Mouse (Mus musculus): ENCODE results near the gene Zfp771.

Zfp771 gene

DNA sequence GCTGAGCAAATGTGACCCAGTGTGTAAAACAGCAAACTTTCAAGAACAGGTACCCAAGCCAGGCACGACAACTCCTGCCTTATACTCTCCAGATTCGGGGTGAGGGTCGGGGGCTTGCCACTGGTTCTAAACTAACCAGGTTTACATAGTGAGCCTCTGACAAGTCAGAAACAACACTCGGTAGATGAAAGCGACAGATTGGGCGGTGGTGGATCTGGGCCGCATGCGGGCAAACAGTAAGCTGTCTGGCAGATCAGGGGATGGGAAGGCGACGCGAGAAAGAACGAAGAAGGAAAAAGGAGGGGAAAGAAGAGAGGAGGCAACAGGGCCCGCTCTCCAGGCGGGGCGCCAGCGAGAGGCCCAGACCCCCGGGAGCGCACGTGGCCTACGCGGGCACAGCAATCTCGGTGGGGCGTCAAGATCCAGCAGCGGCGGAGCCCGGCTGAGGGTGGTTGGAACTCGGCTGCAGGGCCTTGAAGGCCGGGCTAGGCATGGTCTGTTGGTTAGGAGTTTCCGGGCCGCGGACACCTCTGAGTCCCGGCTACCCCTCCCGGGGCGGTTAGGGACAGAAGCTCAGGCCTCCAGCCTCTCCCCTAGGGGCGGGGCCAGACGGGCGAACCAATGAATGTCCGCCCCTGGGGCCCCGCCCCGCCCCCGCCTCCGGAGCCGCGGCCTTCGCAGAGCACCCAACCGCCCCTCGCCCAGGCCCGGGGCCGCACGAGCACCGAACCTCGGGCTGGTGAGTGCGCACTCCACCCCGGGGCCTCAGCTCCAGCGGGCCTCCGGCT, at the start of gene Zfp771:
Gene Zfp771, plus strand, starts transcription at position 405 of the 788 bp plus-strand sequence.
- in situ Hi-C loops (cut with MboI, MseI): no loop called here

DNA sequence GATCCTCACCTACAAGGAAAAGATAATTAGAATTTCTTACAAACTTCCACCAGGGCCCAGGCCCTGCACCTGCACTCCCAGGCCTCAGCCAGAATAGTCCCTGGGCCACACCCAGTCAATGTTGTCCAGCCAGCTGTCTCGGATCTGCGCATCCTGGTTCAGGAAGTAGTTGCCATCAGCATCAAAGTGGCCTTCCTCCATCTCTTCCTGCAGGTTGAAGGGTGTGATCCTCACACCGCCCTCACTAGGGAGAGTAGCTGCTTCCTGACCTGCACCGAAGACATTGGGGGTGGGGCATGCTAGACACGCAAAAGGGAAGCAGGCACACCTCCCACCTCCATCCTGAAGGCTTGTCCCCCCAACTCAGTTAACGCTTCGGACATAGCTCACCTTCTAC, 49.4 kb upstream of the Zfp771 start:
- in situ Hi-C loops (cut with MboI, MseI): no loop called here

DNA sequence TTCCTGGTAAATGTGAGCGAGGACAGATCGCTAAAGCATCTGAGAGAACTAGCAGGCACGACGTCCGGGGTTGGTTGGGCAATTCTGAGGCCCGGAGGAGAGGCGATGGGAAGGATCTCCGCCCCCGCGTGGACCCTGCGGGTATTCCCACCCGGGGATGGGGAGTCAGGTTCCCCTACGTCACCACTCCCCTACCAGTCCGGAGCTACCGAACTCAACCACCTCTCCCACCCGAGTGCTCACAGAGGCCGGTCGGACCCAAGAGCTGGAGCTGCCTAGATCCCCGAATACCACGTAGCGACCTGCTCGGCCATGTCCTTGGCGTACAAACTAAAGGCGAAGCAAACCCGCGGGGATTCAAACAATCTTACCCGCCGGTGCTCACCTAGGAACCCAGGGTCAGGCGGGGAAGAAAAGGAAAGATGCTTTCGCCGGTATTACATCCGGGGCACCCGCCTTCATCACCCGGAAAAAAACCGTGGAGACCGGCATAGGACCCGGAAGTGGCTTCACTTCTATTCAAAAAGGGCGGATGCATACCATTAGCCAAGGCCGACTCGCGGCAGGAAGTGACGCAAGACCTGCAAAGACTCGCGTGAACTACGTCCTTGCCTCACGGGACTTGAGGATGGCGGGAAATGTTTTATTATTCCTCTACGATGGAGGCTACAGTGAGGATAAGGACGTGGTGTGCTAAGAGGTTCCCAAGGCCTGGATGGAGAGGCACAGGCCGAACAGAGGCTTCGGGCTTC, 48.4 kb upstream of the Zfp771 start, which contains the start of gene Cd2bp2:
Gene Cd2bp2, minus strand, starts transcription at position 507 of the 752 bp plus-strand sequence.
- in situ Hi-C loops (cut with MboI, MseI): no loop called here

DNA sequence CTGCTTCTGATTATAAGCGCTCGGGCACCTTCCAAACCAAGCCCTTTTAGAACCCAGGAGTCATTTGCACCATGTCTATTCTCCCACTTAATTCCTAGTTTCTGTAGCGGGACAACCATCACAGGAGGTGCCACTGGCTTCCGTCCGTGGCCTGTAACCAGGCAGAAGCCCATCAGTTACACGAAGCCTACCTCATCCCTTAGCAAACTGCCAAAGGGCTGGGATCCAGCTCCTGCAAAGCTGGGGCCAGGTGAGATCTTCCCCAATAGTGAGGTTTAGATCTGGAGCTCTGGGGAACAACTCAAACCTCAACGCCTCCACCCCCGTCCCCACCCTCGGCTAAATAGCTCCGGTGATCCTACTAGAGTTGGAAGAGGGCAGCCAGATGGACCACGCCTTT, 47.6 kb upstream of the Zfp771 start:
- in situ Hi-C loops (cut with MboI, MseI): no loop called here

DNA sequence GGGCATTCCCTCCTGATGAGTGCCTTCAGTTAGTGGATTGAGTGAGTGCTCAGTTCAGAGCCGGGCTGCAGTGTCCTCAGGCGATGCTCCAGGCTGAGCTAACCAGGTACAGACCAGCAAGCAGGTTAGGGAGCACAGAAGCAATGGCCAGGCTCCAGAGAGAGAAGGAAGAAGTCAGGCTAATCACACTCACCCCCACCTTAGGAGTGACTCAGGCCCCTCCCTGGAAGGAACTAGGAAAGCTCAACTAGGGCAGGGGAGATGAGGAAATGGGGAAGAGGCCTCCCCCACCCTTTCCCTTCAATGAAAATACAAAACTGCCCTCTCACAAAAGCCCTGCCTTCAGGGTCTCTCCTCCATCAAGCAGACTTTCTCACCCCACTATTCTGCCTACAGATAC, 37.5 kb upstream of the Zfp771 start:
- in situ Hi-C loops (cut with MboI, MseI): no loop called here

DNA sequence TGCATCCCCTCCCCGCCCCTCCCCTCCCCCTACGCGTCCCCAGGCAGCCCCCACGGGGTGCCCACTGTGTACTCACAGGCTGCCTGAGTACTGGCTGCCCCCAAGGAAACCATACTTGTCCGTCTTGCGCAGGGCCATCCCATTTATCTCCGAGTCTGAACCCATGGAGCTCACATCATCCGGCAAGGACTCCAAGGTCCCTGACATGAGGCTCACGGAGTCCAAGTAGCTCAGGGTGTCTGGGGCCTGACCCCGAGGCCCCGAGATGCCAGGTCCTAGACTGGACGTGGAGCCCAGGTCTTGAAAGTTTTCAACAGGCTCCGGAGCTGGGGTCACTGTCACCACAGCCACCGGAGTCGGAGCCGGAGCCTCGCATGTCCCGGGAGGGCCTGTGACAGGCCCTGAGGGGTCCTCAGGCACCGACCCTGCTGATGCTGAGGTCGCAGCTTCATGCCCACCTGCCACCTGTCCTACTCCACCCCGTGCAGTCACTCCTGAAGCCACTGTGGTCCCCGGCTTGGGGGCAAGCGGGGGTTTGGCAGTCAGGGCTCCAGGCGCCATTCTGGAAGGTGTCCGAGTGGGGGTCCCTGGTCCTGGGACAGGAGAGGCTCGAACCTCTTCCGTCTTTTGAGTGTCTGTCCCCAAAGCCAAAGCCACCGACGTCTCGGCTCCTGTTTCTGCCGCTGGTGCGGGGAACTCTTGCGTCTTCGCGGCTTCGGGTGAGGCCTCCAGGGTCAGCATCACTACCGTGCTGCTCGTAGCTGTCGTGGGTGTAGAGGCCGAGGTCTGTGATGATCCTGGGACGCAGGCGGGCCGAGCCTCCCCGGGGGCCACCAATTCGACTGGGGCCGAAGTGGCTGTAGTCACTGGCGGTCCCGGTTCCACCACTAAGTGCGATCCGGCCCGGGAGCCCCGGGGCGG, 36.4 kb upstream of the Zfp771 start:
- in situ Hi-C loops (cut with MboI, MseI): no loop called here

DNA sequence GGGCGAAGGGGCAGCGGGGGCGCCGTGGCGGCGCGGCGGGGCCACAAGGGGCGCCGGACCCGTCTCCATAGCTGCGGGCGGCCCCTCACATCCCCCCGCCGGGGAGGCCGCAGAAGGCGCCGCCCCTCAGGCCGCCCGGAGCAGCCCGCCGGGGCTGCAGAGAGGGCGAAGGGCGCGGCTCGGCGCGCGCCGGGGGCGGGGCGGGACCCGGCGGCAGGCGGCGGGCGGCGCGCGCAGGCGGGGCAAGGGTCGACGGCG, 35.9 kb upstream of the Zfp771 start, which contains the start of gene Tbc1d10b:
Gene Tbc1d10b, minus strand, starts transcription at position 174 of the 258 bp plus-strand sequence.
- in situ Hi-C loops (cut with MboI, MseI): no loop called here

DNA sequence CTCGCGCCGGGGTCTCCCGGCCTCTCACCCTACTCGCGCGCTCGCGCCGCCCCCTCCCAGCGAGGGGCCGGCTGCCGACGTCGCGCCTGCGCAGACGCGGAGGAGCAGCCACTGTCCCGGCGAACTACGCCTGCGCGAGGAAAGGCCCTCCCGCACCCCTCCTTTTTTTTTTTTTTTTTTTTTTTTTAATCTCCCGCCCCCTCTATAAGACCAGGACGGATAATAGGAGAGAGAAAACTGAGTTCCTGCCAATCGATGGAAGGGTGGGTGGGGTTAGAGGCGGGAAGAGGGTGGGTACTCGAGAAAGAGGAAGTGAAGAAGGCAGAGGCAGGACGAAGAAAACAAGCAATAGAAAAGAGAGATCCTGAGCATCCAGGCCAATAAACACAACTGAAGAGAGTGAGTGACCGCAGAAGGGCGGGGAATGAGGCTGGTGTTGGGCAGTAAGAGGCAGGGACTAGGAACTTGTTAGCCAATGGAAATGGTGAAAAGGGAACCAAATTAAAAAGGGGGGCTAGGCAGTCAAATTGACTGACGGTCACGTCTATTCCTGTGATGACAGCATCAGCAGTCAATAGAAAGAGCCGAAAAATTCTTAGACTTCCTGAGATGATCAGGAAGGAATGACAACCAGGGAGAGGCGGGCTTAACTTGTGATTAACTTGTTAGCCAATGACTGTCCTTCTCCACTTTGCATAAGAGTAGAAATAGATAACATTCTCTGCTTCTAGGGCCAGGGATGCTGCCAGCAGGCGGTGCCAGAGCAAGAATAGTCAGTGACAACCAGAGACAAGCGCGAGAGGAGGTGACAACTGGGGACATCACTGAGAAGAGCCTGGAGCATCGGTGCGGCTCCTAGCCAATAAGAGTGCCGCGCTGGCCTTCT, 35.3 kb upstream of the Zfp771 start, which contains the start of gene Mylpf:
Gene Mylpf, plus strand, starts transcription at position 338 of the 886 bp plus-strand sequence.
- in situ Hi-C loops (cut with MboI, MseI): no loop called here

DNA sequence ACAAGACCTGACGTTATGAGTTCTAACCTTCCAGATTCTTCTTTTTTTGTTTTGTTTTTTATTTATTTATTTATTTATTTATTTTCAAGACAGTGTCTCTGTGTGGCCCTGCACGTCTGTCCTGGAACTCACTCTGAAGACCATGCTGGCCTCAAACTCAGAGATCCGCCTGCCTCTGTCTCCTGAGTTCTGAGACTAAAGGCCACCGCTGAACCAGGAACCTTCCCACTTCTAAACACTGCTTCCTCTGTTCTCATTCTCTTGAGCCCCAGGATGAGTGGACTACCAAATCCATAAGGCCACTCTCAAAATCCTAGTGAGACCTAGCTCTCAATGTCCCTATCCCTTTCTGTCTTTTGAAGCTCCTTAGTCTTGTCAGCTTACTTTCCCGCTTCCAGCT, 34.2 kb upstream of the Zfp771 start:
- in situ Hi-C loops (cut with MboI, MseI): no loop called here

DNA sequence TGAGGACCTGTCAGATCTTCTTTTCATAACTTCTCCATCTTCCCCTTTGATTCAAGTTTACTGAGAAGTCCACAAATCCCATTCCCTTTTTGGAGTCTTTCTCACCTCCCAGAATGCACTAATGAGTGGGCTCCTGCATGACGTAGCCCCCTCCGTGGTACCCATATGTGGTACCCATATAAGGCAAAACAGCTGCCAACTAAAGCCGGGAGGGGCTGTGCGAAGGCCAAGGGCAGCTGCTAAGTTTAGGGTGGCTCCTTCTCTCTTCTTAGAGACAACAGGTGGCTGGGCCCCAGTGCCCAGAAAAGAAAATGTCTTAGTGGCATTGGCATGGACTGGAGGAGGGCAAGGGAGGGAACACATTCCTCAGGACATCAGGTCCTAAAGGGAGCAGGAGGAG, 33.8 kb upstream of the Zfp771 start:
- in situ Hi-C loops (cut with MboI, MseI): no loop called here

DNA sequence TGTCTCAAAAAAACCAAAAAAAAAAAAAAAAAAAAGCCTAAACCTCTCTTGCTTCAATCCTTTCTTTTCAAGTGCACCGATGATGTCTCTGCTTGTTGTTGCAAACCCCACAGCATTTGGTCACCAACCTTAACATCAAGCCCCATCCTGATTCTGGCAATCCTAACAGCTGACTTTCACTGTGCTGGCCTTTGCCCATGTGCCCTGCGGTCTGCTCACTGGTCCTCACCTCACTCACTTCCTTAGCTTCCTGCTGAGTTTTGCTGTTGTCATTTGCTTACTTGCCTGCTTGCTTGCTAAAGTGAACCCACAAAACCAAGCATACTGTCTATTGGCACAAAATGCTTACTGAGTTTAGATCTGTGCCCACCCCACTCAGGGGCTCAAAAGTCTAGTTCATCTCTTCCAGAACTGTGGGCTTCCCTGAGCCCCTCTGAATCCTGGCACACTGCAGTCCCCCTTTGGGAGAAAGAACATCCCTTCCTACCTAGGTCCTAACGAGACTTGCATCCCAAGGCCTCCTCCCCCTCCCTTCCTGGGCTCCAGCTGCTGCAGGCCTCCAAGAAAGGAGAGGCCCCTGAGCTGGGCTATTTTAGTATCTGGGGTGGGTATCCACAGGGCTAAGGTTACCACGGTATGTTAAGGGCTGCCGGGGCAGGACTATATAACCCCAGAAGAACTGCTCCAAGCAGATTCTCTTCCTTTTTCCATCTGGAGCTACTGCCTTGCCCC, 32.9 kb upstream of the Zfp771 start:
- in situ Hi-C loops (cut with MboI, MseI): no loop called here

DNA sequence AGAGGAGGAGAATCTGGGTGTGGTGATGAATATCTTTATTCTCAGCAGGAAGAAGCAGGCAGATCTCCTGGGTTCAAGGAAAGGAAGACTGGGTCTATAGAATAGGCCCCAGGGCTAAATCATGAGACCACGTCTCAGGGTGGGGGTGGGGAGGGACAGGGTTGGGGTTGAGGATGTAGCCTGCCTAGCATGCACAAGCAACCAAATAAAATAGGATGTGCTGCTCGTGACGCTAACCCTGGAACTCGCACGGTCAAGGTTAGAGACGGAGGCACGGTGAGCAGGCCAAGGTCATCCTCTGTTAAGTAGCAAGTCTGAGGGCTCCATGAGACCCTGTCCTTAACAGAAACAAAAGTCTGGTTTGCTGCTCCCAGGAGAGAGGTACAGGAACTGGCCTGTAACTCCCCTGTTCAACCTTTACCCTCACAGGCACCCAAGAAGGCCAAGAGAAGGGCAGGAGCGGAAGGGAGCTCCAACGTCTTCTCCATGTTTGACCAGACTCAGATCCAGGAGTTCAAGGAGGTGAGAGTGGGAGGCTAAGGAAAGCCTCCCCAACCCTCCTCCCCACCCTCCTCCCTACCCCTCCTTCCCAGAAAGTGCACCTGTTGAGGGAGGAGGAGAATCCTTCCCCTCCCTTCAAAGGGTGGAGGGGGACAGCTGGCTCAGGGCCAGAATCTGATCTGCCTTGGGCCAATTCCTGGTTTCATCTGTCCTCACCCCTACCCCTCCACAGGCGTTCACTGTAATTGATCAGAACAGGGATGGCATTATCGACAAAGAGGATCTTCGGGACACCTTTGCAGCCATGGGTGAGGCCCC, 31.4 kb upstream of the Zfp771 start:
- in situ Hi-C loops (cut with MboI, MseI): no loop called here

DNA sequence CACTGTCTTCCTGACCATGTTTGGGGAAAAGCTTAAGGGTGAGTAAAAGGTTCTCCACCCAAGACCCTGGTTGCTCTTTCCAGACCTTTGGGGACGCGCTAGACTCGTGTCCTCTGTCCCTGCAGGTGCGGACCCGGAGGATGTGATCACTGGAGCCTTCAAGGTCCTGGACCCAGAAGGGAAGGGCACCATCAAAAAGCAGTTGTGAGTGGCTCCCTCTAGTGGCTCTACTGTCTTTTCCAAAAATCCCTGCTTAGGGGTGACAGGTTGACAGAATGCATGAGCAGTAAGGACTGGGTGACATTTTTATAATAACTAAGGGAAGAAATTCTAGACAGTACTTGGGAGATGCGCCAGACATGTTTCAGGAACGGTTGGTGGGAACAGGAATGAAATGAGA, 30.6 kb upstream of the Zfp771 start:
- in situ Hi-C loops (cut with MboI, MseI): no loop called here

DNA sequence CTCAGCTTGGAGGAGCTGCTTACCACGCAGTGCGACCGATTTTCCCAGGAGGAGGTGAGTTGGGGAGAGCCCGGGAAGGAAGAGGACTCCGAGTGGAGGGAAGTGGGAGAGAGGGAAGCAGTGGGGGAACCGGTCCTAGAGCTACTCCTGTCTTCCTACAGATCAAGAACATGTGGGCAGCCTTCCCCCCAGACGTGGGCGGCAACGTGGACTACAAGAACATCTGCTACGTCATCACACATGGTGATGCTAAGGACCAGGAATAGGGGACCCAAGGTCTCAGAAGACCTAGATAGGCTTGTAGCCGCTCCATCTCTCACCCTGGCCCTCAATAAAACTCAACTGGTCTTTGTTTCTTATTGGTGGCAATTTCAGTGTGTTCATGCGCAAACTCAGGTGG, 30.1 kb upstream of the Zfp771 start:
- in situ Hi-C loops (cut with MboI, MseI): no loop called here

DNA sequence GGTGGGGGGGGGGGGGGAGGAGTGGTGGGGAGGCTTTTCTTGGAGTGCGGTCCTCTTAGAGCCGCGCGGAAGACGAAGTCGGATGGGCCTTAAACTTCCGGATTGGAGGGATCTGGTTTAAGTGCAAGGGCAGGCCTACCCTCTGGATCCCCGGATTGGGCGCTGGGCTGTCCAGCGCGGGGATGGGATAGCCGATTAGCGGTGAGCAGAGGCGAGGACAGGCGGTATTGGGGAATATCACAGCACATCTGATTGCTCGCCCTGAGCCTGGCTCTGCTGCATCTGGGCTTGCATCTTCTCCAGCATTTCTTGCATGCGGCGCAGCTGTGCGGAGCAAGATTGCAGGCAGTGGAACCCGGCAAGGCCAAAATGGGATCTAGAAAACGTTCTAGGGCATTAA, 29.6 kb upstream of the Zfp771 start:
- in situ Hi-C loops (cut with MboI, MseI): no loop called here

DNA sequence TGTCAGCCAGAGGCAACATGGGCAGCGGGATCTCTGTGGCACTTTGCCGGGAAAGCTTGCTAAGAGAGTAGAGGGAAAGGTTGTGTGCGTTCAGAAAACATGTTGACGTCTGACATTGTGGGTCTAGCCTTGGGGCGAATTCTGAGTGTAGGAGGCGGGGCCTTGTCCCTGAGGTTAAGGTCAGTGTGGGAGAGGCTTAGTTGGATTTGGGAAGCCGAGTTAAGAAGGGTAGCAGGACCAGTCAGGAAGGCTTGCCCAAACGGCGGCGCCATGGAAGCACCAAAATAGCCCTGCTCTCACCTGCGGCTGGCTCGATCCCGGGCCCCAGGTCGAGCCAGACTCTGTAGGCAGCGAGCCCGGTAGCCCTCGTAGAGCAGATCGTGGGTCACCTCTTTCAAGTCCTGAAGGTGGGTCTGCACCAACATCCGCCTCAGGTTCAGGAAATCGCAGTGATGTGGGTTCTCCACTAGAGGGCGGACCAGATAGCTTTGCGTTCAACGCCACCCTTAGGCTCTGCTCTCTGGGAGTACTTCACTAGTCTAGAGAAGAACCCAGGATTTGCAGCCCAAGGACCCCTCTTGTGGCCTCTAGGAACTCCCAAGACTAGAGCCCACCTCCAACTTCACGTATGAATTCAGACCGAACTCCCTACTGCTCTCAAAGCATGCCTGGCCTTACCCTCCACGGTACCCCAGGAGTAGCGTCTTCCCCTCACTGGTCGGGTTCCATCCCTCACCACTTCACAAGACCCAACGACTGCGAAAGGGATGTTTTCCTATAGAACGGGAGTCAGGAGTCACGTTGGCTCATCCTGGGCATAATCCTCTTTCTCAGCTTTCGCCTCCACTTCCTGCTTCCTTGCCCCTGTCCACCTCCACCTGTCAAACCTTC, 28.8 kb upstream of the Zfp771 start:
- in situ Hi-C loops (cut with MboI, MseI): no loop called here

DNA sequence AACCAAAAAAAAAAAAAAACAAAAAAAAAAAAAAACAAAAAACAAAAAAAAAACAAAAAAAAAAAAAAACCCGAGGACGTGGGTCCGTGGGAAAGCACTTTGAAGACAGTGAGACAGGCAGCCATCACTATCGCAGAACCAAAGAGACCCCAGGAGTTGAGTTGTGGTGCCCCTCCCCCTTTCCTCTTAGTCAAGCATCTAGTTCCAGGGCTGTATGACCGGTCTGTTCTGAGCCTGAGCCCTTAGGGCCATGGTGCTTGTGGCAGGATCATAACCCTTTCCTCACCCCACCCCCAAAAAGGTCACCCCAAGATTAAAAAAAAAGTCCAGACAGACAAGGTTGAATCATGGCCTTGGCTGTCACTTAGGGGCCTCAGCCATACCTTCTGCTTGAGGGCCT, 27.8 kb upstream of the Zfp771 start:
- in situ Hi-C loops (cut with MboI, MseI): no loop called here

DNA sequence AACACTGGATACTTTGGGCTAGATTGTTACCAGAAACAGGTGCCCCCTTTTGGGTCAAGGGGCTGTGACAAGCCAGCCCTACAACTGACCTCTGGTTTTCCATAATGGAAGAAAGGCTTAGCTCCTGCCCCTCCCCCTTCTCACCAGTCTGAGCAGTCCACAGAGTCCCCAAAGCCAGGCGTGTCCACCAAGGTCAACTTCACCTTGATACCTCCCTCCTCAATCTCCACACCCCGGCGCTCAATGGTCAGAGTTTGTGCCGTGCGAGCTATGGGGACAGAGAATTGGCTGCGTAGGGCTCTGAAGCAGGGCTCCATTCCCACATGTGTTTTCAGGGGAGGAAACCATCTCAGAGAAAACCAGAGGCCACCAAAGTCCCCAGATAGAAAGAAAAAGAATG, 26.6 kb upstream of the Zfp771 start:
- in situ Hi-C loops (cut with MboI, MseI): no loop called here
